Mouse (Mus musculus) small intestine, adult 2 months (tissue): ENCODE results near the gene Pde6h.

Experiments used
- CTCF ChIP-seq: fragments of 200-500 bp; IDR thresholded peaks from 2 replicates; pipeline ENCODE4 v1.5.1; 2012; ENCODE audit warnings: low read depth, mild to moderate bottlenecking, control low read depth, inconsistent platforms, low read length, moderate library complexity, mixed read lengths; ENCODE audit not compliant: insufficient replicate concordance, insufficient read length; ENCODE audit errors: extremely low read depth
- POLR2A ChIP-seq: fragments of 200-500 bp; IDR thresholded peaks from 2 replicates; pipeline ENCODE4 v1.6.1; 2012; ENCODE audit warnings: low read depth, mild to moderate bottlenecking, control low read depth, inconsistent platforms, low read length, moderate library complexity

GRCm38 (mm10) chr6:136990557-136990956, 66.9 kb downstream of the Pde6h start:
- TF ChIP-seq CTCF (no peak), POLR2A (no peak)
